8 mouse cellular contexts compared by ENCODE assay signal in the genomic region with DNA sequence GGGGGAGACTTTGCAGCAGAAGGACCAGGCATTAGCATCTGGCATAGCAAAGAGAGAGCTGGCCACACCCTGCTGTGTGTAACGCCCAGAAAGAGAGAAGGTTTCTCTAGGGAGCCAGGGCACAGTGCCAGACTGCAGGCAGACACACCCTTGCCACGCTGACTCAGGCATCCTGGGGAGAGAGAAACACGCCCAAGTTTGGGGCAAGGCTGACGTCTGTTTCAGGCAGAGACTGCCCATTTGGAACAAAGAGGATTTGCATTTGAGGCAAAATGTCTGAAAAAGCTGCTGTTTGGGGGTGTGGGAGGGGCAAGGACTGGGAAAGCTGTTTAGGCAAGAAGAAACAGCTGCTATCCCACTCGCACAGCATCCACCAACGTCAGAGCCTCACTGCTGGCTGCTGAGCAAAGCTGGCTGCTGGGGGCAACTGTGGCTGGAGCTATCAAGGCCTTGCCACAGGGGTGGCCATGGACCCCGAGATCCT.
A peak's percentile ranks its signal among the peaks of the same experiment; 100 is the strongest.
DNase-seq lines count a peak whose midpoint lies in the region; ATAC-seq and TF ChIP-seq lines count a peak whose summit lies in the region.

No protein-coding gene starts in this region.

- H3K36me3 ChIP-seq in CH12.LX (replicated peaks in 1 of 2; ENCODE audit: control insufficient read depth in 1 of 2, insufficient read depth in 1 of 2, low read length in 1 of 2), result no peaks in the 10 kb centered on the region

- H3K9me3 ChIP-seq in CH12.LX (replicated peaks; ENCODE audit: low read length), result no peaks in the 10 kb centered on the region

- no peak for TF ChIP-seq CTCF in CH12.LX (conservative IDR thresholded peaks at IDR 0.05 in 1 of 2, IDR thresholded peaks at IDR 0.05 in 1 of 2; ENCODE audit: low read depth in 2 of 2, low read length in 2 of 2)

- ATAC-seq in frontal cortex, adult (ENCODE audit: low TSS enrichment), result peak; percentile 76

- intact Hi-C loops in heart, postnatal 36 days (cut with DNase I), result no loop called here

- no peak overlapping the region for H3K9ac ChIP-seq in CH12.LX (ENCODE audit: insufficient read depth, low read depth)

- H3K4me1 ChIP-seq in CH12.LX (ENCODE audit: control insufficient read depth in 1 of 2, insufficient read depth in 2 of 2), result peaks cover 12% of the 10 kb centered on the region in 2 experiments

- TF ChIP-seq POLR2A in CH12.LX (IDR thresholded peaks at IDR 0.05; ENCODE audit: low read depth, low read length), result no peak

- no peaks in the 10 kb centered on the region for H3K79me2 ChIP-seq in CH12.LX (replicated peaks; ENCODE audit: control insufficient read depth, extremely low read depth, insufficient read depth, poor library complexity, severe bottlenecking)

- no peak overlapping the region for H3K4me2 ChIP-seq in CH12.LX (ENCODE audit: insufficient read depth, low read depth, poor library complexity, severe bottlenecking)

- H3K27me3 ChIP-seq in CH12.LX (replicated peaks), result peaks cover 48% of the 10 kb centered on the region

- TF ChIP-seq RAD21 in CH12.LX (IDR thresholded peaks at IDR 0.05; ENCODE audit: low read depth, low read length), result no peak

- no peak for TF ChIP-seq EP300 in CH12.LX (IDR thresholded peaks at IDR 0.05; ENCODE audit: low read length)

- in situ Hi-C loops in CH12.LX (cut with MboI; ENCODE audit: low pct_ligation_motif_present, low pct_unique_long_range_greater_than_20kb, low sequenced_read_pairs), result loop anchor here (5.0 to 10.0 kb wide), 2 partner anchors 97 to 229 kb away; partner anchors contain the start of gene Zbtb25

- no peak overlapping the region for H3K27ac ChIP-seq in CH12.LX (ENCODE audit: insufficient read depth, low read depth)

- peak; percentile 53 for DNase-seq in CH12.LX (ENCODE audit: extremely low read depth)
- DNase-seq in adrenal gland, adult 8-10 months, result peak; percentile 78
- peak; percentile 80 for DNase-seq in heart, postnatal 36 days
- peak; percentile 63 to 65 for DNase-seq in layer of hippocampus, postnatal 36 days
- peak; percentile 86 for DNase-seq in lung, postnatal 36 days
- peak; percentile 54 for DNase-seq in right cerebral cortex, postnatal 4 days
- DNase-seq in embryo, embryonic 11 days, result no peak

- no peak overlapping the region for H3K4me3 ChIP-seq in CH12.LX (replicated peaks in 1 of 3; ENCODE audit: low read depth in 2 of 3, low read length in 2 of 3, poor library complexity in 1 of 3)

- dilution Hi-C loops in CH12.LX (cut with MboI; ENCODE audit: extremely low pct_ligation_motif_present, extremely low pct_unique_long_range_greater_than_20kb, low sequenced_read_pairs), result no loop called here

TF ChIP-seq in CH12.LX, 34 proteins besides CTCF, POLR2A, EP300 and RAD21:
- TF ChIP-seq MAFK (IDR thresholded peaks at IDR 0.05; ENCODE audit: insufficient replicate concordance, low read length), result 0 out of 2 replicates have a peak, but pooled peaks have one; percentile 22
- no peak for TF ChIP-seq POLR2AphosphoS2 (IDR thresholded peaks at IDR 0.05; ENCODE audit: low read depth, low read length)
